Comparison of ENCODE assay signal across 8 mouse cellular contexts in the genomic region with DNA sequence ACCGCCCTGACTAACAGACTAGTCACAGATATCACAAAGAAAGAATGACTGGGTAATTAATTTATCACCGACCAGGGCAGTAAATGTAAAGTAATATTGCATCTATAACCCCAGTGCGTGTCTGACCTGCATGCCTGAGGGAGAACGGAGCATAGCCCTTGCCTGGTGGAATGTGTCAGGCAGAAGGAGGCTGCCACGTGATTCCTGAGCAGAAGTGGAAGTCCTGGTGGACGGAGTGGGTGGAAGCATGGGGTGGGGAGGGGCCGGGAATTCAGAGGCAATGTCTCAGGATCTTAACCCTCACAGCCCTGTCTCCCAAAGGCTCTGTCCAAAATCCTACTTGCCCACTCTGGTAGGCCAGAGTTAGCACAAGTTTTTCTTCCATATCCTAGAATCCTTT. TPM values are rescaled to one million over a fixed set of nuclear protein-coding genes. Genes with fewer than 3 reads are reported as not detected.
A peak's percentile ranks its signal among the peaks of the same experiment; 100 is the strongest.
DNase-seq lines count a peak whose midpoint lies in the region; ATAC-seq lines count a peak whose summit lies in the region.

No protein-coding gene starts in this region.

- H3K27ac ChIP-seq in hindbrain, embryonic 11.5 days (ENCODE audit: low read depth, low read length), result peak overlapping the region; percentile 42; the same call in 1 of the 2 replicates
- no peak overlapping the region for H3K27ac ChIP-seq in hindbrain, embryonic 14.5 days
- no peak overlapping the region for H3K27ac ChIP-seq in hindbrain, embryonic 15.5 days (replicated peaks)
- H3K27ac ChIP-seq in limb, embryonic 11.5 days (replicated peaks; ENCODE audit: low read depth, low read length), result peak overlapping the region; percentile 94
- H3K27ac ChIP-seq in stomach, embryonic 16.5 days (ENCODE audit: low read length), result peak overlapping the region; percentile 57

- no peaks in the 10 kb centered on the region for H3K9me3 ChIP-seq in hindbrain, embryonic 11.5 days (ENCODE audit: control insufficient read depth, low read length)
- no peaks in the 10 kb centered on the region for H3K9me3 ChIP-seq in hindbrain, embryonic 14.5 days (ENCODE audit: control insufficient read depth, low read length)
- H3K9me3 ChIP-seq in hindbrain, embryonic 15.5 days, result no peaks in the 10 kb centered on the region
- no peaks in the 10 kb centered on the region for H3K9me3 ChIP-seq in limb, embryonic 11.5 days (ENCODE audit: control insufficient read depth, low read length)
- no peaks in the 10 kb centered on the region for H3K9me3 ChIP-seq in stomach, embryonic 16.5 days (replicated peaks; ENCODE audit: control insufficient read depth, low read length)

- peak; percentile 29 for DNase-seq in hindbrain, embryonic 11.5 days (ENCODE audit: low spot score)
- DNase-seq in hindbrain, embryonic 14.5 days (ENCODE audit: low spot score), result no peak
- peak; percentile 55 for DNase-seq in limb, embryonic 11.5 days (ENCODE audit: low spot score)
- no peak for DNase-seq in adrenal gland, postnatal 4 days (ENCODE audit: low spot score in 2 of 2)

- H3K36me3 ChIP-seq in hindbrain, embryonic 11.5 days (ENCODE audit: control insufficient read depth, insufficient read depth, low read length), result no peaks in the 10 kb centered on the region
- no peaks in the 10 kb centered on the region for H3K36me3 ChIP-seq in hindbrain, embryonic 14.5 days (replicated peaks; ENCODE audit: control insufficient read depth, insufficient read depth)
- no peaks in the 10 kb centered on the region for H3K36me3 ChIP-seq in hindbrain, embryonic 15.5 days
- H3K36me3 ChIP-seq in limb, embryonic 11.5 days (ENCODE audit: control insufficient read depth, insufficient read depth, low read length), result no peaks in the 10 kb centered on the region
- H3K36me3 ChIP-seq in stomach, embryonic 16.5 days (ENCODE audit: control insufficient read depth, insufficient read depth, low read length), result no peaks in the 10 kb centered on the region

- peaks cover 27% of the 10 kb centered on the region for H3K27me3 ChIP-seq in hindbrain, embryonic 11.5 days (ENCODE audit: control insufficient read depth, insufficient read depth, low read length)
- H3K27me3 ChIP-seq in hindbrain, embryonic 14.5 days (ENCODE audit: control insufficient read depth, insufficient read depth, low read length), result peaks cover 36% of the 10 kb centered on the region
- peaks cover 11% of the 10 kb centered on the region for H3K27me3 ChIP-seq in hindbrain, embryonic 15.5 days
- H3K27me3 ChIP-seq in limb, embryonic 11.5 days (ENCODE audit: control insufficient read depth, insufficient read depth, low read length), result no peaks in the 10 kb centered on the region
- H3K27me3 ChIP-seq in stomach, embryonic 16.5 days (ENCODE audit: control insufficient read depth, insufficient read depth, low read length), result no peaks in the 10 kb centered on the region

- ATAC-seq in hindbrain, embryonic 11.5 days (ENCODE audit: low FRiP score), result peak; percentile 34; the same call in 1 of the 2 replicates
- ATAC-seq in hindbrain, embryonic 14.5 days (ENCODE audit: low FRiP score), result no peak
- ATAC-seq in hindbrain, embryonic 15.5 days (ENCODE audit: low FRiP score, low read depth), result 0 out of 2 replicates have a peak, but pooled peaks have one; percentile 17
- ATAC-seq in limb, embryonic 11.5 days (ENCODE audit: insufficient number of reproducible peaks, low FRiP score, low TSS enrichment, low read depth), result peak; percentile 71
- peak; percentile 48; the same call in 1 of the 2 replicates for ATAC-seq in stomach, embryonic 16.5 days (ENCODE audit: insufficient read depth, low FRiP score)
- ATAC-seq in erythroid progenitor cell, adult 5-6 weeks (replicated peaks; ENCODE audit: low FRiP score, poor library complexity, severe bottlenecking), result no peak
- ATAC-seq in megakaryocyte progenitor cell, adult 5-6 weeks (replicated peaks; ENCODE audit: poor library complexity), result no peak

- H3K9ac ChIP-seq in hindbrain, embryonic 11.5 days (ENCODE audit: low read depth, low read length), result no peak overlapping the region
- H3K9ac ChIP-seq in hindbrain, embryonic 14.5 days, result no peak overlapping the region
- no peak overlapping the region for H3K9ac ChIP-seq in hindbrain, embryonic 15.5 days
- no peak overlapping the region for H3K9ac ChIP-seq in limb, embryonic 11.5 days (ENCODE audit: low read length)
- H3K9ac ChIP-seq in stomach, embryonic 16.5 days (ENCODE audit: low read length), result no peak overlapping the region

- 37% methylated on average over 7 of the region's 7 CpGs for WGBS in hindbrain, embryonic 11.5 days
- WGBS in hindbrain, embryonic 14.5 days, result 38% methylated on average over 7 of the region's 7 CpGs
- WGBS in hindbrain, embryonic 15.5 days, result 39% methylated on average over 7 of the region's 7 CpGs
- 16% methylated on average over 7 of the region's 7 CpGs for WGBS in limb, embryonic 11.5 days
- WGBS in stomach, embryonic 16.5 days, result 34% methylated on average over 7 of the region's 7 CpGs

- no peak overlapping the region for H3K4me2 ChIP-seq in hindbrain, embryonic 11.5 days (replicated peaks; ENCODE audit: low read depth, low read length)
- H3K4me2 ChIP-seq in hindbrain, embryonic 14.5 days (replicated peaks), result no peak overlapping the region
- no peak overlapping the region for H3K4me2 ChIP-seq in hindbrain, embryonic 15.5 days
- H3K4me2 ChIP-seq in limb, embryonic 11.5 days (ENCODE audit: low read depth, severe bottlenecking), result peak overlapping the region; percentile 30; the same call in 1 of the 2 replicates
- H3K4me2 ChIP-seq in stomach, embryonic 16.5 days (ENCODE audit: low read depth, low read length), result no peak overlapping the region

- no peak overlapping the region for H3K4me3 ChIP-seq in hindbrain, embryonic 11.5 days (ENCODE audit: low read depth, low read length)
- no peak overlapping the region for H3K4me3 ChIP-seq in hindbrain, embryonic 14.5 days (replicated peaks; ENCODE audit: low read length)
- no peak overlapping the region for H3K4me3 ChIP-seq in hindbrain, embryonic 15.5 days
- H3K4me3 ChIP-seq in limb, embryonic 11.5 days (ENCODE audit: low read depth, low read length), result no peak overlapping the region
- H3K4me3 ChIP-seq in stomach, embryonic 16.5 days (replicated peaks; ENCODE audit: low read length), result no peak overlapping the region

- H3K4me1 ChIP-seq in hindbrain, embryonic 11.5 days (replicated peaks; ENCODE audit: control insufficient read depth, insufficient read depth, low read length), result peaks cover 19% of the 10 kb centered on the region
- H3K4me1 ChIP-seq in hindbrain, embryonic 14.5 days (replicated peaks; ENCODE audit: control insufficient read depth, insufficient read depth, low read length), result peaks cover 41% of the 10 kb centered on the region
- peaks cover 57% of the 10 kb centered on the region for H3K4me1 ChIP-seq in hindbrain, embryonic 15.5 days (replicated peaks)
- peaks cover 40% of the 10 kb centered on the region for H3K4me1 ChIP-seq in limb, embryonic 11.5 days (ENCODE audit: control insufficient read depth, insufficient read depth, low read length)
- peaks cover 37% of the 10 kb centered on the region for H3K4me1 ChIP-seq in stomach, embryonic 16.5 days (ENCODE audit: control insufficient read depth, insufficient read depth, low read length)

RNA-seq across cellular contexts. Expression of a gene that starts 3.2 kb away (rescaled TPM):
- 1.4 and 2.1 TPM in 2 replicates for polyA plus RNA-seq in hindbrain, embryonic 11.5 days (2014; fragmentation: Nextera tagmentation; extraction: Ambion mirVana)
- 4.1 and 5.1 TPM in 2 replicates for polyA plus RNA-seq in hindbrain, embryonic 14.5 days (2014; fragmentation: Nextera tagmentation; extraction: Ambion mirVana)
- 2.5 and 3.3 TPM in 2 replicates for polyA plus RNA-seq in hindbrain, embryonic 15.5 days (2015; fragmentation: Nextera tagmentation; extraction: Ambion mirVana)
- polyA plus RNA-seq in limb, embryonic 11.5 days (2014; fragmentation: Nextera tagmentation; extraction: Ambion mirVana), result 2.0 and 2.4 TPM in 2 replicates
- 0.84 and 0.87 TPM in 2 replicates for polyA plus RNA-seq in stomach, embryonic 16.5 days (2015; fragmentation: Nextera tagmentation; extraction: Ambion mirVana)
- total RNA-seq in erythroid progenitor cell, adult 5-6 weeks (2015; ENCODE audit: low replicate concordance), result 1.8 TPM in 1 of 2 replicates, not detected in the other
- total RNA-seq in erythroid progenitor cell, adult 5-6 weeks (2017; ENCODE audit: low replicate concordance), result not detected in 2 replicates
- total RNA-seq in megakaryocyte progenitor cell, adult 5-6 weeks (2015), result 0.07 and 0.17 TPM in 2 replicates
- 0.12 and 0.30 TPM in 2 replicates for total RNA-seq in megakaryocyte progenitor cell, adult 5-6 weeks (2017)
- total RNA-seq in adrenal gland, postnatal 4 days (2021), result 1 to 10 TPM; 2.8 to 3.6 TPM

Comparison
In these comparisons a context has a peak if more than half of its experiments do, and no peak if none do; other contexts are left out.
1. ATAC-seq: peak in hindbrain, embryonic 11.5 days (single experiment), hindbrain, embryonic 15.5 days (single experiment), limb, embryonic 11.5 days (single experiment) and stomach, embryonic 16.5 days (single experiment); none in hindbrain, embryonic 14.5 days (single experiment), erythroid progenitor cell, adult 5-6 weeks (single experiment) and megakaryocyte progenitor cell, adult 5-6 weeks (single experiment).
2. DNase-seq: peak in hindbrain, embryonic 11.5 days (single experiment) and limb, embryonic 11.5 days (single experiment); none in hindbrain, embryonic 14.5 days (single experiment) and adrenal gland, postnatal 4 days (0 of 2).
3. H3K27ac ChIP-seq: peak in hindbrain, embryonic 11.5 days (single experiment), limb, embryonic 11.5 days (single experiment) and stomach, embryonic 16.5 days (single experiment); none in hindbrain, embryonic 14.5 days (single experiment) and hindbrain, embryonic 15.5 days (single experiment).